Mouse (Mus musculus): Measurements from ENCODE around the gene F5. TPM values are rescaled to one million over a fixed set of nuclear protein-coding genes. Genes with fewer than 3 reads are reported as not detected.

The F5 gene
- polyA plus RNA-seq, 1 experiment from 2014 or later, result 0.43 TPM

DNA sequence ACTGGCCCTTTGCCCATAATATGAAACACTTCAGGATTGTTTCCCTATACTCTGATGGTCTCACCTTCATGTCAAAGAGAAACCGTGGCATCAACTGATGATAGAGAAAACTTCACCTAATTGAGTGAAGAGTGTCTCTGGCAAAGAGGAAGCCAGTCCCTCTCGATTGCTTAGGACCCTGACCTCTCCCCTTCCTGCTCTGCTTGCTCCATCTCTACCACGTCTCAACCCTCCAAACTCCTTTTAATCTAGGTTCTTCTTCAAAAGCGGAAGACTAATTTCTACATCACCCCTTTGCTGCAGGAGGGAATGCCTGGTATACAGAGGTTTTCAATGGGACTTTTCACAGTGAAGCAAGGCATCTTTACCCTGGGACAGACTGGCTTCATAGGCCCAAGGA, 21.5 kb downstream of the F5 start:
- Histone ChIP-seq H3K9me3 (ENCODE audit: control insufficient read depth, low read length) (no peaks in the 10 kb centered on the region), H3K27me3 (ENCODE audit: control insufficient read depth, insufficient read depth, low read length) (no peaks in the 10 kb centered on the region), H3K4me3 (ENCODE audit: low read depth, low read length) (no peak overlapping the region), H3K27ac (ENCODE audit: low read depth, low read length) (no peak overlapping the region), H3K4me2 (ENCODE audit: low read depth, low read length, severe bottlenecking) (no peak overlapping the region), H3K4me1 (replicated peaks; ENCODE audit: control insufficient read depth, insufficient read depth, low read length) (no peaks in the 10 kb centered on the region), H3K36me3 (ENCODE audit: control insufficient read depth, insufficient read depth, low read length) (no peaks in the 10 kb centered on the region), H3K9ac (ENCODE audit: low read length) (no peak overlapping the region)
- 80% methylated on average over 4 of the region's 4 CpGs for WGBS
- no peak for DNase-seq (ENCODE audit: low spot score)
- no peak for ATAC-seq (replicated peaks; ENCODE audit: low FRiP score)

DNA sequence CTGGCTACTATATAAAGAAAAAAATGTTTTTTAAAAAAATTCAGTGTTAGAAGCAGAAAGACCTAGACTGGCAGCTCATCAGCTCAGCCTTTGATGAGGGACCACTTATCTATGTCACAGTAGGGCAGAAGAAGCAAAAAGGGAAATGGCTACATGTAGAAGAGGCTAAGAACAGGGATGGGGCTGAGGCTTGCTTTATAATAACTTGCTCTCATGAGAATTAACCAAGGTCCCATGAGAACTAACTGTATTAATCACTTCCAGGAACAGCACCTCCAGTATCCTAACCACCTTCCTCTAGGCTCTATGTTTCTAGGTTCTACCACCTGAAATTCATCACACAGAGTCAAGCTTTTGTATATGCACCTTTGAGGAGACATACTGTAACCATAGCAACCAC, 25.2 kb downstream of the F5 start:
- no peak overlapping the region for H3K27ac ChIP-seq (ENCODE audit: low read depth, low read length)
- H3K27me3 ChIP-seq (ENCODE audit: control insufficient read depth, insufficient read depth, low read length), result no peaks in the 10 kb centered on the region
- no peak overlapping the region for H3K4me2 ChIP-seq (ENCODE audit: low read depth, low read length, severe bottlenecking)
- no peak overlapping the region for H3K9ac ChIP-seq (ENCODE audit: low read length)
- H3K9me3 ChIP-seq (ENCODE audit: control insufficient read depth, low read length), result no peaks in the 10 kb centered on the region
- no peak overlapping the region for H3K4me3 ChIP-seq (ENCODE audit: low read depth, low read length)
- no peak for ATAC-seq (replicated peaks; ENCODE audit: low FRiP score)
- no peaks in the 10 kb centered on the region for H3K4me1 ChIP-seq (replicated peaks; ENCODE audit: control insufficient read depth, insufficient read depth, low read length)
- no peak for DNase-seq (ENCODE audit: low spot score)
- H3K36me3 ChIP-seq (ENCODE audit: control insufficient read depth, insufficient read depth, low read length), result no peaks in the 10 kb centered on the region

DNA sequence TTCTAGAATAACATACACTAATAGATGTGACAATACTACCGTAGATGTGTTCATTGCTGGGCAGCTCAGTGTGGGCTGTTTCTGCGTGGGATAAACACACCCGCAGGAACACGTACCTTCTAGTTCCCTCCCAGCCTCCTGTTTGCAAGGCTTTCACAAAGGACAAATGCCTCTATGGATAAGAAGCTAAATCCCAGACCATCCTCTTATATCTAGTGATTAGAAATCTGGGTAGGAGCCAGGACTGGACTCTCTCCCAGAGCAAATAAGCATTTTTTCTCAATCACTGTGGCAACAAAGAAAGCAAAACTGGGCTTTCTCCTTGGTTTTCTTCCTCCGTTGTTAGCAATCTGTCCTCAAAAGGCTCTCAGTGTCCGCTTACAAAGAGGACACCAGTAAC, 26.8 kb downstream of the F5 start:
- no peak for ATAC-seq (replicated peaks; ENCODE audit: low FRiP score)
- no peaks in the 10 kb centered on the region for H3K4me1 ChIP-seq (replicated peaks; ENCODE audit: control insufficient read depth, insufficient read depth, low read length)

DNA sequence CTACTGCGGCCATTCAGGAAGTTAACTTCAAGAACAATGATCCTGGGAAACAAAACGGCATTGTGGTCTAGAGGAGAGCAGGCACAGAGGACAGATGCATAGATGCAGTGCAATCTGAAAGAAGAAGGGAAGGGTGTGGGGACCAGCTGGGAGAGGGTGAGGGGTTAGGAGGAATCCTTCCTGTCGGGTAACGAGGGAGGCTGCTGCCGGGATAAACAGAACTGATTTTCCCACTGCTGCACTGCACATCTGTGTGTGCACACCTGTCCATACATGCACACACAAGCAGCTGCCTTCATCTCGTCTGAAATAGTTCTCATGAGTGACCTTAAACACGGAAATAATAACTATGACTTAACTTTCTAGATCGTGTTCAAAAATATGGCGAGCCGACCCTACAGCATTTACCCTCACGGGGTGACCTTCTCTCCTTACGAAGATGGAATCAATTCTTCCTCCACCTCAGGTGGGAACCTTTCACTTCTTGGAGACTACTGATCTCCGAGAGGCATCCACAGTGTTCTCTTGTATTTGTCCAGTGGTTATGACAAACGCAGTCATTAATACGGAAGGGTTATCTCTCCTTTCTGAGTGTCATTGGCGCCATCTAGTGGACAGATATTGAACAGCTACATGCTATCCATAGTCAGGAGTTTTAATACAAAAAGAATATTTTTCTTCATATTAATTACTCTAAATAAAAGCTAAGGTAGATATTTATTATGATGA, 32.7 kb downstream of the F5 start:
- 51% methylated on average over 16 of the region's 16 CpGs for WGBS
- no peak overlapping the region; the same call in 1 of the 2 replicates for H3K9ac ChIP-seq (ENCODE audit: low read length)
- no peak overlapping the region for H3K4me3 ChIP-seq (ENCODE audit: low read depth, low read length)
- H3K9me3 ChIP-seq (ENCODE audit: control insufficient read depth, low read length), result no peaks in the 10 kb centered on the region
- H3K27me3 ChIP-seq (ENCODE audit: control insufficient read depth, insufficient read depth, low read length), result no peaks in the 10 kb centered on the region
- peak; percentile 81 for ATAC-seq (replicated peaks; ENCODE audit: low FRiP score)
- no peaks in the 10 kb centered on the region for H3K4me1 ChIP-seq (replicated peaks; ENCODE audit: control insufficient read depth, insufficient read depth, low read length)
- H3K4me2 ChIP-seq (ENCODE audit: low read depth, low read length, severe bottlenecking), result peak overlapping the region; percentile 26; the same call in 1 of the 2 replicates
- no peak overlapping the region for H3K27ac ChIP-seq (ENCODE audit: low read depth, low read length)
- H3K36me3 ChIP-seq (ENCODE audit: control insufficient read depth, insufficient read depth, low read length), result no peaks in the 10 kb centered on the region
- no peak for DNase-seq (ENCODE audit: low spot score)

More for the DNA sequence above, 26.8 kb downstream of the F5 start:
- Histone ChIP-seq H3K9me3 (ENCODE audit: control insufficient read depth, low read length) (no peaks in the 10 kb centered on the region), H3K27me3 (ENCODE audit: control insufficient read depth, insufficient read depth, low read length) (no peaks in the 10 kb centered on the region), H3K4me3 (ENCODE audit: low read depth, low read length) (no peak overlapping the region), H3K36me3 (ENCODE audit: control insufficient read depth, insufficient read depth, low read length) (no peaks in the 10 kb centered on the region), H3K9ac (ENCODE audit: low read length) (no peak overlapping the region), H3K27ac (ENCODE audit: low read depth, low read length) (no peak overlapping the region), H3K4me2 (ENCODE audit: low read depth, low read length, severe bottlenecking) (no peak overlapping the region)
- WGBS, result 84% methylated on average over 6 of the region's 6 CpGs
- no peak for DNase-seq (ENCODE audit: low spot score)

DNA sequence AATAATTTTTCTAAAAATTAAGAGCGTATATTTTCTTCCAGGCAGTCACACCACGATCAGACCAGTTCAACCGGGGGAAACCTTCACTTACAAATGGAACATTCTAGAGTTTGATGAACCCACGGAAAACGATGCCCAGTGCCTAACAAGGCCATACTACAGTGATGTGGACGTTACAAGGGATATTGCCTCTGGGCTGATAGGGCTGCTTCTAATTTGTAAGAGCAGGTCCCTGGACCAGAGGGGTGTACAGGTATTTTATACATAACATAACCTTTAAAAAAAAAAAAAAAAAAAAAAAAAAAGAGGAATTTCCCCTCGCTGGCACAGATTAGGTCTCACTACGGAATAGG, 33.2 kb downstream of the F5 start:
- Histone ChIP-seq H3K4me2 (ENCODE audit: low read depth, low read length, severe bottlenecking) (no peak overlapping the region), H3K4me1 (replicated peaks; ENCODE audit: control insufficient read depth, insufficient read depth, low read length) (no peaks in the 10 kb centered on the region), H3K4me3 (ENCODE audit: low read depth, low read length) (no peak overlapping the region), H3K9ac (ENCODE audit: low read length) (no peak overlapping the region), H3K27ac (ENCODE audit: low read depth, low read length) (no peak overlapping the region), H3K36me3 (ENCODE audit: control insufficient read depth, insufficient read depth, low read length) (no peaks in the 10 kb centered on the region), H3K27me3 (ENCODE audit: control insufficient read depth, insufficient read depth, low read length) (no peaks in the 10 kb centered on the region), H3K9me3 (ENCODE audit: control insufficient read depth, low read length) (no peaks in the 10 kb centered on the region)
- 56% methylated on average over 8 of the region's 8 CpGs for WGBS
- ATAC-seq (replicated peaks; ENCODE audit: low FRiP score) (peak; percentile 47), DNase-seq (ENCODE audit: low spot score) (no peak)

DNA sequence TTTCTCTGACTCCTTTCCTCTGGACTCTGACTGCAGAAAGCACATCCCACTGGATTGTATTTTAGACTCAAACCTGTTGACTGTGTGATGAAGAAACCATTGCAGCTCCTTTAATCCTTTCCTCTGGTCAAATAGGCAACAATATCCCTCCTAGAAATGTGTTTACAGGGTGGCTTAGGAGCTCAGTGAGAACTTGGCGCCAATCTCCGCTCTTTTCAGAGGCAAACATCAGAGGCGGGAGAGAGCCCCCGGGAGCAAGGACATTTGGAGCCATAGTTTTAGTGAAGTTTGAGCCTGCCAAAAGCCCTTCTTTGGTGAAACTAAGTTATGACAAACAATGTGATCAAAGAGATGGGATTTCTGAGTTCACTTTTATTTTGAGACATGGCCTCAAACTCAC, 33.7 kb downstream of the F5 start:
- H3K27me3 ChIP-seq (ENCODE audit: control insufficient read depth, insufficient read depth, low read length), result no peaks in the 10 kb centered on the region
- no peaks in the 10 kb centered on the region for H3K4me1 ChIP-seq (replicated peaks; ENCODE audit: control insufficient read depth, insufficient read depth, low read length)
- H3K9me3 ChIP-seq (ENCODE audit: control insufficient read depth, low read length), result no peaks in the 10 kb centered on the region
- H3K27ac ChIP-seq (ENCODE audit: low read depth, low read length), result no peak overlapping the region
- WGBS, result 73% methylated on average over 4 of the region's 4 CpGs
- H3K4me3 ChIP-seq (ENCODE audit: low read depth, low read length), result no peak overlapping the region
- H3K9ac ChIP-seq (ENCODE audit: low read length), result no peak overlapping the region
- DNase-seq (ENCODE audit: low spot score) (no peak), ATAC-seq (replicated peaks; ENCODE audit: low FRiP score) (no peak)
- no peak overlapping the region for H3K4me2 ChIP-seq (ENCODE audit: low read depth, low read length, severe bottlenecking)
- no peaks in the 10 kb centered on the region for H3K36me3 ChIP-seq (ENCODE audit: control insufficient read depth, insufficient read depth, low read length)

DNA sequence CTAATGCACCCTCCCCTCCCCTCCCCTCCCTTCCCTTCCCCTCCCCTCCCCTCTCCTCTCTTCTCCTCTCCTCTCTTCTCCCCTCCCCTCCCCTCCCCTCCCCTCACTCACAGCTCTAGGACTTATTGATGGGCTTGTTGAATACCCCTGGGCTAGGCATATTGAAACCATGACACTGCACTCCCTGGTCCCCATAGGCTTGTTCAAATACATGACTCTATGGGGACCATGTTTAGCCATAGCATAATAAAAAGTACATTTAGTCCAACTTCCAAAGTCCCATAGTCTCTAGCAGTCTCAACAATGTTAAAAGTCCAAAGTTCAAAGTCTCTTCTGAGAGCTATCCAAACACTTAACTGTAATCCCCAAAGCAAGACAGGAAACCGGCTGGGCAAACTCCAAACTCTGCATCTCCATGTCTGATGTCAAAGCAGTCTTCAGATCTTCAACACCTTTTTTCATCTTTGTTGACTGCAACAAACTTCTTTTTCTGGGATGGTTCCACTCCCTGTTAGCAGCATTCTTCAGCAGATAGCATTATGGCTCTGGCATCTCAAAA, 35.4 kb downstream of the F5 start:
- H3K4me2 ChIP-seq (ENCODE audit: low read depth, low read length, severe bottlenecking), result no peak overlapping the region
- 94% methylated on average over 1 of the region's 1 CpGs for WGBS
- H3K4me1 ChIP-seq (replicated peaks; ENCODE audit: control insufficient read depth, insufficient read depth, low read length), result no peaks in the 10 kb centered on the region
- no peak overlapping the region for H3K9ac ChIP-seq (ENCODE audit: low read length)
- H3K27me3 ChIP-seq (ENCODE audit: control insufficient read depth, insufficient read depth, low read length), result no peaks in the 10 kb centered on the region
- no peaks in the 10 kb centered on the region for H3K9me3 ChIP-seq (ENCODE audit: control insufficient read depth, low read length)
- H3K36me3 ChIP-seq (ENCODE audit: control insufficient read depth, insufficient read depth, low read length), result no peaks in the 10 kb centered on the region
- ATAC-seq (replicated peaks; ENCODE audit: low FRiP score), result no peak
- no peak overlapping the region for H3K4me3 ChIP-seq (ENCODE audit: low read depth, low read length)
- H3K27ac ChIP-seq (ENCODE audit: low read depth, low read length), result no peak overlapping the region
- no peak for DNase-seq (ENCODE audit: low spot score)

DNA sequence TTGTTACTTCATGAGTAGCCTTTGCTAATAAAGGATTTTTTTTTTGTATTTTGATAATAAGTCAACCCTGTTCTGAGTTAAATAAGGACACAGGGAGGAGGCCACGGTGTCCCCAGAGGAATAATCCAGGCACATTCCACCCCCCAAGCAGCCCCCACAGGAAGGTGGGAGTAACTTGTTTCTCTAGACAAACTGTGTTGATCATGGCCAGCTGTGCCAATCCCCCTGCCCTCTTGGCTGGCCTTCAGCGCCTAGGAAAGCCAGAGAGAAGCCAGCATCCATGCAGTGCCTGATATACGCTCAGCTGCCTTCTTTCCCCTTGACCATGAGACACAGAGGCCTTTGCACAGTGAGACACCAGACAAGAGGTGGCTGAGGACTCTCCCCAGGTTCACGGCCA, 47.9 kb downstream of the F5 start:
- H3K27ac ChIP-seq (ENCODE audit: low read depth, low read length), result no peak overlapping the region
- H3K4me1 ChIP-seq (replicated peaks; ENCODE audit: control insufficient read depth, insufficient read depth, low read length), result no peaks in the 10 kb centered on the region
- DNase-seq (ENCODE audit: low spot score), result no peak
- no peak overlapping the region for H3K4me2 ChIP-seq (ENCODE audit: low read depth, low read length, severe bottlenecking)
- no peaks in the 10 kb centered on the region for H3K36me3 ChIP-seq (ENCODE audit: control insufficient read depth, insufficient read depth, low read length)
- no peak overlapping the region for H3K9ac ChIP-seq (ENCODE audit: low read length)
- no peak for ATAC-seq (replicated peaks; ENCODE audit: low FRiP score)
- H3K4me3 ChIP-seq (ENCODE audit: low read depth, low read length), result no peak overlapping the region
- H3K27me3 ChIP-seq (ENCODE audit: control insufficient read depth, insufficient read depth, low read length), result no peaks in the 10 kb centered on the region
- H3K9me3 ChIP-seq (ENCODE audit: control insufficient read depth, low read length), result no peaks in the 10 kb centered on the region; the same call in 1 of the 2 replicates
- WGBS, result 85% methylated on average over 4 of the region's 4 CpGs

DNA sequence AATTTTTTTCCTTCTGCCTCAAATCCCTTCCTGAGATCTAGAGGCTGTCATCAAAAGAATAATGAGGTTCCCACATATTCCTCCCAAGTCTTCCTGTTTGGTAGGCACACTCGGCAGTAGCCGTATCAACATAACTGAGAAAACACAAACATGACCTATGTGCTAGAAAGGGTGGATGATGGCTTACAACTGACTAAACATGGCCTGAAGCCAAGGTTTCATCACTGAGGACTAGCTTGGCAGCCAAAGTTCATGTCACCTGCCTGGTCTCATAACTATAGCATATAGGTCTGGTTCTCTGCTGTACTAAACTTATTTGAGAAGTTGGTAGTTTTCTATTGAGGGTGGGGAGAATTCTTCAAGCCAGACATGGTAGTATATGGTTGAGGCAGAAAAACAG, 56.8 kb downstream of the F5 start:
- WGBS, result 93% methylated on average over 2 of the region's 2 CpGs
- DNase-seq (ENCODE audit: low spot score) (no peak), ATAC-seq (replicated peaks; ENCODE audit: low FRiP score) (no peak)
- Histone ChIP-seq H3K36me3 (ENCODE audit: control insufficient read depth, insufficient read depth, low read length) (no peaks in the 10 kb centered on the region), H3K4me2 (ENCODE audit: low read depth, low read length, severe bottlenecking) (no peak overlapping the region), H3K9ac (ENCODE audit: low read length) (no peak overlapping the region), H3K9me3 (ENCODE audit: control insufficient read depth, low read length) (no peaks in the 10 kb centered on the region), H3K4me1 (replicated peaks; ENCODE audit: control insufficient read depth, insufficient read depth, low read length) (no peaks in the 10 kb centered on the region), H3K27me3 (ENCODE audit: control insufficient read depth, insufficient read depth, low read length) (no peaks in the 10 kb centered on the region), H3K4me3 (ENCODE audit: low read depth, low read length) (no peak overlapping the region), H3K27ac (ENCODE audit: low read depth, low read length) (no peak overlapping the region)

Data from forebrain, embryonic 11.5 days (tissue).